Mouse (Mus musculus) right cerebral cortex, postnatal 25 days (tissue): ENCODE results near the gene Zup1.
"Not testable (repeated sequence)": the region's sequence is repeated elsewhere in the genome, so short reads cannot be mapped to it uniquely, and the experiment has no call there.

Source experiments
- DNase-seq: peaks from one replicate; pipeline ENCODE4 v3.0.0; 2022

Zup1 gene

GRCm38 (mm10) chr10:33950803-33951583 lies at the start of gene Zup1:
Zup1 (minus strand) TSS chr10:33951269.
- peak; percentile 83 for DNase-seq

GRCm38 (mm10) chr10:33998397-33998796 lies 47.3 kb upstream of the Zup1 start:
- no peak for DNase-seq

- DNase-seq = not testable (repeated sequence)
These were observed 45.6 kb upstream of the Zup1 start for GRCm38 (mm10) chr10:33996686-33997085.

DNA sequence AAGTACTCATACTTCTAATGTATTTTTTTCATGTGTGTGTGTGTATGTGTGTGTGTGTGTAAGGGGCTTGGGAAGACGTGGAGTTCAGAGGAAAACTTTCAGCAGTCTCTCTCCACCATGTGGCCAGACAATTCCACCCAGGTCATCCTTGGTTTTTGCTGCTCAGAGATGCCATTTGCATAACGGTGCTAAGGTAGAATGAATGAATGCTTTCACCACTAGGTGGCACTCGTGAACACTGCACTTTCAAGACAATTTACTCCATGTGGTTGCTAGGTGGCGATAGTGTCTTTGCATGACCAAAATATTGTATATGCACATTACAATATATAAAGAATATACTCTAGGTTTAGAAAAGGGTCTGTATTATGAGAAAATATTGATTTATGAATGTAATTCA lies 35.7 kb upstream of the Zup1 start:
- DNase-seq = peak; percentile 36

DNA sequence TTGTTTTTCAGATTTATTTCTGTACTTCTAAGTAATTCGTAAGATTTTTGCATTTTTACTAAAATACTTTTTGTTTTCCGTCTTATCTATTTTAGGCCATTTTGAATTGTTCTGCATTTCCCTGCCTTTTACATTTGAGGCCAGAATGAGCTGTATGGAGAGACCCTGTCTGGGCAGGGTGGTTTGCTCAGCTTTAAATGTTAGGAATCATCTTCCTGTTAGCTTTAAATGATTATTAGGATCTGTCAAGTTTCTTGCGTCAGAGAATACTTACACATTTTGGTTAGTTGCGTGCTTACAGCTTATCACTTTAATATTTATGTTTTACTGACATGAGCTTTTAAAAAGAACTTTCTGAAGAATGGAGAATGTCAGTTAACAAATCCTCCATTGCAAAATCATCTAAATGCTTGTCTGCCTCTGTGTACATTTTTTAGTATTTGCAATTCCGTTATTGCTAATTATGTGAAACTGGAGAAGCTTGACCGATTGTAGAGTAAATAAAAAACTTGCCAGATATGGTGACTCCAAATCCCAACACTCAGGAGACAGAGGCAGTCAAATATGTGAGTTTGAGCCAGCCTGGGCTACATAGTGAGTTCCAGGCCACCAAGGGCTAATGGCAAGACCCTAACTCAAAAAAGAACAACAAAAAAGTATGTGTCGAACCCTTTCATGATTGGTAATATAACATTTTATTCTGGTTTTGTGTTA lies 23.9 kb upstream of the Zup1 start:
- DNase-seq = no peak

DNA sequence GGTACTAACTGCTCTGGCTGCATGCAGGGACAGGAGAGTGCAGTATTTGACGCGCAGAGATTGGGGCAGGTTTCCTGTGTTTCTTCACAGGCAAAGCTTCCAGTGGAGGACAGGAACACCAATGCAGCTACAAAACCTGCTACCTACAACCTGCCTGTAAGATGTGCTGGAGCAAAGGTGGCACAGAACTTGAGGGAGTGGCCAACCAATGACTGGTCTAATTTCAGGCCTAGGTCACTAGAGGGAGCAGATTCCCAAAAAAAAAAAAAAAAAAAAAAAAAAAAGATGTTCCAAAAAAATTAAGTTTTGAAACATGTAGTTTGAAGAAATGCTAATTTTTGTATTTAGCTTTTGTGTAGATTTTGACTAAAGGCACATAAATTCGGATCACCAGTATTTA lies 1.4 kb upstream of the Zup1 start:
- no peak for DNase-seq

DNA sequence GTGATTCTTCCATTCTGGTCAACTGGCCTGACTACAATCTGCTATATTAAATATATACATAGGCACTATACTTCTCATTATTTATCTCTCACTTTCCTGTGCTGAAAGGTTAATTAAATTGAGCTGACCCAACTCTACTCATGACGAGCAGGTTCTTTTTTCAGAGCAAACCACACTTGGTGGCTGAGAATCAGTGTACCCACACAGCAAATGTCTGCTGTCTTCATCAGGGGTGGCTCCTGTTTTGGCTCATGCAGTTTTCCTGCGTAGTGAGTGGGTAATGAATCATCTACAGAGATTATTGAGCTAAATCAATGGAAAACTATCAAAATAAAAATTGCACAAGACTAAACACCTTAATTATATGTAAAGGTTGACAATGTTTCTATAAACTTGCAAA lies 4.7 kb downstream of the Zup1 start:
- DNase-seq = no peak

- no peak for DNase-seq
These were observed 5.7 kb downstream of the Zup1 start for GRCm38 (mm10) chr10:33945390-33945789.

- no peak for DNase-seq
These were observed 10.4 kb downstream of the Zup1 start for GRCm38 (mm10) chr10:33940702-33941101.

DNA sequence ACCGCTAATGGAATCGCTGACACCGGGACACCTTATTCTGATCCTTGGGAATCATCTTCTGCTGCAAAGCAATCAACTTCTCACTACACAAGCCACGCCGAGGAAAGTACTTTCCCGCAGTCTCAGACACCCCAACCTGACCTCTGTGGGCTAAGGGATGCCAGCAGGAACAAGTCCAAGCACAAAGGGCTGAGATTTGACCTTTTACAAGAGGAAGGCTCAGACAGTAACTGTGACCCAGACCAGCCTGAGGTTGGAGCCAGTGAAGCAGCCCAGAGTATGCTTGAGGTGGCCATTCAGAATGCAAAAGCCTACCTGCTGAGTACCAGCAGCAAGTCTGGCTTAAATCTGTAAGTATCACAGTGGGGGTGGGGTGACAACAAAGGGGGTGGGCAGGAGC lies 45.6 kb downstream of the Zup1 start:
- no peak for DNase-seq

DNA sequence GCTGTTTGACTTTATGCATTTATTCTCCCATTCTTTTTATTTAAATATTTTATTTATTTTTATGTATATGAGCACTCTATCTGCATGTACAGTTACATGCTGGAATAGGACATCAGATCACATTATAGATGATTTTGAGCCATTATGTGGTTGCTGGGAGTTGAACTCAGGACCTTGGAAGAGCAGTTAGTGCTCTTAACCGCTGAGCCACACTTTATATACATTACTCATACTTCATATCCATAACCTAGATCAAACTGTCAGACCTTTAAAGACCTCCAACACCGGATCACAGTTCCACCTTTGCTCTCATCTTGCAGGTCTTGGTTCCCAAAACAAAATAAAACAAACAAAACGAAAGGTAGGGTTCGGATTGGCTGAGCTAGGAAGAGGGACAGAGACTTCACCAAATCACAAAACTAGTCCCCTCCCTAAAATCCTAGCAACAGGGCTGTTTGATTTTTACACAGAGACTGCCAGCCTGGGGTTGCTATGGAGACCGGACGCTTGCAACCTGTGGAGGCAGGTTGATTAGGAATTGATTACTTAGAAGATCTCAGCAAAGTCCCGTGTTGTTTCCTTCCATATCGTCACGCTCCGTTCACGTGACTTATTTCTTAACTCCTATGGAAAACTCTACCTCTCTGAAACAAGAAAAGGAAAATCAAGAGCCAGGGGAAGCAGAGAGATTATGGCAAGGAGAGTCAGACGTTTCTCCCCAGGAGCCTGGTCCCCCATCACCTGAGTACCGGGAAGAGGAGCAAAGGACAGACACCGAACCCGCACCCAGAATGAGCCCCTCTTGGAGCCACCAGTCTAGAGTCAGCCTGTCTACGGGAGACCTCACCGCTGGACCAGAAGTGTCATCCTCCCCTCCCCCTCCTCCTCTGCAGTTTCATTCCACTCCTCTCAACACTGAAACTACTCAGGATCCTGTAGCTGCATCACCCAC lies 46.3 kb downstream of the Zup1 start, which contains the start of gene Rsph4a:
Gene Rsph4a (plus strand): TSS at position 582 of the 952 bp plus-strand sequence.
- DNase-seq = peak; percentile 56

GRCm38 (mm10) chr10:33901520-33901919 lies 49.5 kb downstream of the Zup1 start:
- DNase-seq = not testable (repeated sequence)

GRCm38 (mm10) chr10:33882411-33882810 lies 68.7 kb downstream of the Zup1 start:
- DNase-seq = not testable (repeated sequence)

- no peak for DNase-seq
These were observed 78.2 kb downstream of the Zup1 start for GRCm38 (mm10) chr10:33872672-33873398.

DNA sequence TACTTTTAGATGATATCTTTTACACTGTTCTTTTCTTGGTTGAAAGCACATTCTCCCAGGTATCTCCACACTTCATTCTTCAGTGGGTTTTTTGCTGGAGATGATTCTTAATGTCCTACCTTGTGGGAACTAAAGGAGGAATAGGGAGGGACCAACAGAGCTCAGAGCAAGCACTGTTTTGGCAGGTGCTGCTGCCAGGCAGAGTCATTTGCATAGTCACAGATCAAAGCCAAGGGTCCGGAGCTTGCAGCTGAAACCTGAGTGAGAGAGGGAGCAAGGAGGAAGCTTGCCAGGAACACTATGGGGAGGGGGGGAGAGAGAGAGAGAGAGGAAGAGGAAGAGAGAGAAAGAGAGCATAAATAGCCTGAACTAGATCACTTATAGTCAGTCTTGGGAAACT lies 80.6 kb downstream of the Zup1 start:
- no peak for DNase-seq
